ENCODE assay signal across 20 mouse cellular contexts in the genomic region with DNA sequence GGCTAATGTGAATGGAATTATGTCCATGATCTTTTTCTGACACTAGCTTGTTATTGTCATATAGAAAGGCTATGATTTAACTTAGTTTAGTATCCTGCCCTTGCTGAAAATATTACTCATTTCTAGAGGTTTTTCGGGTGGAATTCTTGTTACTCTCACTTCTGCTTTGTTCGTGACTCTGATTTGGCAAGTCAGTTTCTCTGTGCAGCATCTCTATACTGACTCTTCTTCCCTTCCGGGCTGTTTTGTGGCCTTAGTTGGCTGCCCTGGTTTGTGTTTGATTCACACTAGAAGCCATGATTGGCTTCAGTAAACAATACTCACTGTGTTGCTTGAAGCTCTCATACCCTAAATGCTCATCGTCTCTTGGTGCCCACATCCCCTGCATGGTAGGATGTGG.
DNase-seq lines count a peak whose midpoint lies in the region; ATAC-seq and TF ChIP-seq lines count a peak whose summit lies in the region.
"Had no signal": no experiment of that assay in that cellular context is flagged by ENCODE, and none has a peak within 500 bp of the region (broad histone marks: within the 10 kb centered on the region; RNA-seq: fewer than 3 reads in every experiment).

No protein-coding gene starts in this region.

- no peak overlapping the region for H3K4me2 ChIP-seq in forebrain, postnatal 0 days (ENCODE audit: low read depth)
- H3K4me2 ChIP-seq: embryonic facial prominence, embryonic 12.5 days; forebrain, embryonic 15.5 days; hindbrain, embryonic 12.5 days had no signal

- peak overlapping the region; percentile 23 for H3K4me3 ChIP-seq in megakaryocyte, embryonic 14.5 days (replicated peaks)
- H3K4me3 ChIP-seq in gastrocnemius, adult 2 months: no peak overlapping the region
- no peak overlapping the region for H3K4me3 ChIP-seq in forebrain, postnatal 0 days (ENCODE audit: low read depth, low read length)
- H3K4me3 ChIP-seq: embryonic facial prominence, embryonic 12.5 days; forebrain, embryonic 15.5 days; heart, embryonic 10.5 days; hindbrain, embryonic 12.5 days had no signal

- peaks cover 41% of the 10 kb centered on the region for H3K36me3 ChIP-seq in megakaryocyte, embryonic 14.5 days (replicated peaks; ENCODE audit: low read length)
- H3K36me3 ChIP-seq in splenic B cell, adult 2 months (ENCODE audit: control insufficient read depth, insufficient read depth, low read length, poor library complexity, severe bottlenecking): no peaks in the 10 kb centered on the region
- no peaks in the 10 kb centered on the region for H3K36me3 ChIP-seq in forebrain, postnatal 0 days (ENCODE audit: insufficient read depth)
- H3K36me3 ChIP-seq: embryonic facial prominence, embryonic 12.5 days; forebrain, embryonic 15.5 days; heart, embryonic 10.5 days; hindbrain, embryonic 12.5 days had no signal

- TF ChIP-seq CTCF in gastrocnemius, adult 2 months (IDR thresholded peaks at IDR 0.05): no peak
- no peak for TF ChIP-seq CTCF in forebrain, postnatal 0 days (IDR thresholded peaks at IDR 0.05; ENCODE audit: low read depth)

- peak; percentile 20 to 26 for DNase-seq in B cell, adult 2 months
- DNase-seq in splenic B cell, adult 2 months (ENCODE audit: low read depth, low spot score): peak; percentile 66
- no peak for DNase-seq in gastrocnemius, adult 2 months
- no peak for DNase-seq in forebrain, postnatal 0 days
- DNase-seq in liver: no peak
- DNase-seq: adrenal gland, postnatal 10 days; cerebellum, adult 2 months; cerebellum, postnatal 10 days; gastrocnemius, postnatal 25 days; heart, adult 11 months; heart, postnatal 10 days; heart, postnatal 4 days had no signal

- peak; percentile 34 for ATAC-seq in common myeloid progenitor, adult 5-6 weeks (replicated peaks; ENCODE audit: low read depth, poor library complexity, severe bottlenecking)
- ATAC-seq in forebrain, postnatal 0 days: no peak
- ATAC-seq: CD4-positive, CD25-positive, alpha-beta regulatory T cell, adult 4 months; forebrain, embryonic 15.5 days; hindbrain, postnatal 0 days had no signal

- no peak overlapping the region for H3K27ac ChIP-seq in gastrocnemius, adult 2 months
- no peak overlapping the region for H3K27ac ChIP-seq in forebrain, postnatal 0 days (ENCODE audit: low read depth, low read length)
- H3K27ac ChIP-seq: embryonic facial prominence, embryonic 12.5 days; forebrain, embryonic 15.5 days; heart, embryonic 10.5 days; hindbrain, embryonic 12.5 days; hindbrain, postnatal 0 days had no signal

- peaks cover 55% of the 10 kb centered on the region for H3K4me1 ChIP-seq in megakaryocyte, embryonic 14.5 days
- no peaks in the 10 kb centered on the region for H3K4me1 ChIP-seq in forebrain, postnatal 0 days (ENCODE audit: insufficient read depth)

- 93% methylated on average over 4 of the region's 4 CpGs for WGBS in forebrain, postnatal 0 days

- H3K9me3 ChIP-seq in megakaryocyte, embryonic 14.5 days: peaks cover 18% of the 10 kb centered on the region
- no peaks in the 10 kb centered on the region for H3K9me3 ChIP-seq in forebrain, postnatal 0 days (ENCODE audit: low read length)
- H3K9me3 ChIP-seq: embryonic facial prominence, embryonic 12.5 days; forebrain, embryonic 15.5 days; heart, embryonic 10.5 days; hindbrain, embryonic 12.5 days had no signal

- H3K9ac ChIP-seq in forebrain, postnatal 0 days: no peak overlapping the region
- H3K9ac ChIP-seq: embryonic facial prominence, embryonic 12.5 days; forebrain, embryonic 15.5 days; hindbrain, embryonic 12.5 days had no signal

- intact Hi-C loops in gastrocnemius, adult 2 months (cut with DNase I): no loop called here

- H3K27me3 ChIP-seq in megakaryocyte, embryonic 14.5 days (replicated peaks): no peaks in the 10 kb centered on the region
- H3K27me3 ChIP-seq in splenic B cell, adult 2 months (ENCODE audit: control insufficient read depth, insufficient read depth, low read length, poor library complexity, severe bottlenecking): no peaks in the 10 kb centered on the region
- H3K27me3 ChIP-seq in forebrain, postnatal 0 days (ENCODE audit: insufficient read depth, low read length): no peaks in the 10 kb centered on the region
- H3K27me3 ChIP-seq: embryonic facial prominence, embryonic 12.5 days; forebrain, embryonic 15.5 days; hindbrain, embryonic 12.5 days had no signal

Comparison
In these comparisons a context has a peak if more than half of its experiments do, and no peak if none do; other contexts are left out.
1. DNase-seq: peak in B cell, adult 2 months (2 of 2) and splenic B cell, adult 2 months (single experiment); none in gastrocnemius, adult 2 months (single experiment), forebrain, postnatal 0 days (single experiment) and liver (single experiment).